Mouse (Mus musculus) testis, adult 2 months (tissue): ENCODE results near the gene Prl8a2.

Experiments used
- CTCF ChIP-seq: fragments of 200-500 bp; IDR thresholded peaks from 2 replicates; pipeline ENCODE4 v1.5.1; 2012; ENCODE audit warnings: low read depth, mild to moderate bottlenecking, inconsistent platforms, low read length, moderate library complexity; ENCODE audit not compliant: control insufficient read depth, insufficient read depth, insufficient replicate concordance
- POLR2A ChIP-seq: fragments of 200-500 bp; IDR thresholded peaks from 2 replicates; pipeline ENCODE4 v1.6.1; 2012; ENCODE audit warnings: low read depth, mild to moderate bottlenecking, inconsistent platforms, low read length, moderate library complexity; ENCODE audit not compliant: control insufficient read depth

DNA sequence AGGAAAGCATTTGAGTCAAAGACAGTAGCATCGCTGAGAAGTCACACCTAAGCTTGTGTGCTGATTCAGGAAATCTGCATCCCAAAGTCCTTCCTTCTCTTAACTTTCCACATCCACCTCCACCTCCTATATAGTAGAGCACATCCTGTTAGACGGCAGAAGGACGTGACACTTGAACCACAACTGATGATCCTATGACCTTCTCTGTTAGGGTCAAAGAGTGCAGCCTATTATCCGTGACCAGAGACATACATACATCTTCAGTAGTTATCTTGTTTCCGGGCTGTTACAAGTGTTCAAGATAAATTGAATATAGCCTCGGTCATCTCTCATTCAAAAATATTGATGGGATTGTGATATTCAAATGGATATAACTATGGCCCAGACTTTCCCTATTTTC lies 45.3 kb downstream of the Prl8a2 start, which contains the start of gene Prl2b1:
- TF ChIP-seq CTCF, result no peak
- TF ChIP-seq POLR2A, result no peak
